Mouse (Mus musculus) gastrocnemius, adult 2 months (tissue): ENCODE measurements at regions not wholly inside any gene's neighbourhood (a gene's known extent, or its start where the extent isn't known, plus 50 kb on each side); places are given as distances from the start of the nearest gene placed in this dataset.

Source experiments
- DNase-seq: peaks from one replicate; pipeline ENCODE4 v3.0.0; 2022
- H3K27ac ChIP-seq: fragments of 200-600 bp; 2 replicates; pipeline ENCODE4 v1.8.1; 2022; ENCODE audit warnings: mild to moderate bottlenecking
- H3K4me3 ChIP-seq: fragments of 200-600 bp; 2 replicates; pipeline ENCODE4 v1.8.1; 2022; ENCODE audit warnings: mild to moderate bottlenecking, moderate library complexity
- CTCF ChIP-seq: fragments of 200-600 bp; IDR thresholded peaks from 2 replicates; pipeline ENCODE4 v1.8.1; 2022; ENCODE audit warnings: antibody characterized with exemption, mild to moderate bottlenecking, moderate library complexity
- intact Hi-C: fragments of 180-260 bp; cut with DNase I; formaldehyde crosslinking; loops from one replicate; pipeline ENCODE4 v1.15.1; 2025

DNA sequence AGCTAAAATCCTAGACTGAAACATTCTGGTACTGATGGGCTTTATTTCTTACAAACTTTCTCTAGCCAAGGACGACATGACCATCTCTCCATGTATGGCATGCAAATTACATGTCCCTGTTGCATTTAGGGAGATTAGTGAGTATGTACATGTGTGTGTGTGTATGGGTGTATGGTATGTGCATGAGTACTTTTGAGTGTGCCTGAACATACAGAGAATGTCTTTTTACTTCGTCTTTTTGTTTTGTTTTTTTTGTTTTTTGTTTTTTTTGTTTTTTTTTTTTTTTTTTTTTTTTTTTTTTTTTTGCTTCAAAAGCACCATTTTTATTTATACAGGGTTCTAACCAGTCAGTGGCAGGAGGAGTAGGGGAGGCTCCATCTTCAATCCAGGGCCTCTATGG, 451.1 kb downstream of the Ipmk start:
- Histone ChIP-seq H3K4me3 (no peak overlapping the region), H3K27ac (no peak overlapping the region)
- intact Hi-C loops = no loop called here
- no peak for DNase-seq
- TF ChIP-seq CTCF = no peak

DNA sequence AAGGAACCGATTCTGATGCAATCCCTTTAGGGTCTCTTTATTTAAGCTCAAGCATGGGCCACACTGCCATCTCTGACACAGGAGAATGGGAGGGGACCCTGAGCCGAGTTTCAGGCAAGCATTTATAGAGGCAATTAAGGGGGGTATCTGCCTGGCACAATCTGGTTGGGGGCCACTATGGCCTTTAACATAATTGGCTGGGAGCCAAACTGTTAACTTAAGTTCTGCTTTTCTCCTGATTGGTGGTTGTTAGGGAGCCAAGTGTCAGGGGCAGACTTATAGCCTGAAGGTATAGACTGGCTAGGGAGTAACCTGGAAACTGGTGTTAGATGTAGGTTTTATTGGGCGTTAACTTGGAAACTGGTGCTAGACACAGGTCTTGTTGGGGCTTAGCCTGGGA, 454.9 kb downstream of the Ipmk start:
- TF ChIP-seq CTCF = no peak
- H3K4me3 ChIP-seq = no peak overlapping the region
- intact Hi-C loops = no loop called here
- H3K27ac ChIP-seq = no peak overlapping the region
- DNase-seq = no peak

DNA sequence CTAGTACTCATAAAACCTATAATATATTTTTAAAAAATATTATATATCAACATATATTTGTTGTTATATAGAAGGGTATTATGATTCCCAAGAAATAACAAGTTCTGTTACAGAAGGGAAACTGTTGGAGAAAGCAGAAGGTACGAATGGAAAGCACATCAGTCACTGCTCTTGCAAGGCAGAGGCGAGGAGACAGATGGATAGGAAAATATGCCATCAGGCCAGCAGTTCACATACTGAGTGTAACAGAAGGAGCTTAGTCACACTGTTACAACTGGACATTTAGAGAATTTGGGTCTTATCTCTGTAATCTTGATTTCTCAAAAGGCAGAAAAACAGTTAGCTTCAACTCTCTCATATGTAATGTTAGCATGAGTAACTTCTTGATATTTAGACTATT, 485.1 kb downstream of the Ipmk start:
- intact Hi-C loops = no loop called here
- no peak for DNase-seq
- Histone ChIP-seq H3K27ac (no peak overlapping the region), H3K4me3 (no peak overlapping the region)
- TF ChIP-seq CTCF = no peak

DNA sequence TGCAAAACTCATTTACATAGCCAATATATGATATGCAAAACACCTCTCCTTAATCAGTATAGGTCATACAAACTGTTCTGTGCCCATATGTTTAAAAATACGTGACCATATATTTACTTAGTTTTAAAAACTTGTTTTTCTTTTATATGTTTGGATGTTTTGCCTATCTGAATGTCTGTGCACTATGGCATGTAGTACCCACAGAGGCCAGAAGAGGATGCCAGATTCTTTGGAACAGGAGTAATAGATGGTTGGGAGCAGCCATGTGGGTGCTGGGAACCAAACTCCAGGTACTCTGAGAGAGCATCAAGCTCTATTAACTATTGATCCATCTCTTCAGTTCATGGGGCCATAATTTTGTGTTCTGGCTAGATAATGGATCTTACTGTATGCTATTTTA, 487.5 kb downstream of the Ipmk start:
- H3K27ac ChIP-seq = no peak overlapping the region
- no peak for DNase-seq
- TF ChIP-seq CTCF = no peak
- no peak overlapping the region for H3K4me3 ChIP-seq
- intact Hi-C loops = no loop called here

DNA sequence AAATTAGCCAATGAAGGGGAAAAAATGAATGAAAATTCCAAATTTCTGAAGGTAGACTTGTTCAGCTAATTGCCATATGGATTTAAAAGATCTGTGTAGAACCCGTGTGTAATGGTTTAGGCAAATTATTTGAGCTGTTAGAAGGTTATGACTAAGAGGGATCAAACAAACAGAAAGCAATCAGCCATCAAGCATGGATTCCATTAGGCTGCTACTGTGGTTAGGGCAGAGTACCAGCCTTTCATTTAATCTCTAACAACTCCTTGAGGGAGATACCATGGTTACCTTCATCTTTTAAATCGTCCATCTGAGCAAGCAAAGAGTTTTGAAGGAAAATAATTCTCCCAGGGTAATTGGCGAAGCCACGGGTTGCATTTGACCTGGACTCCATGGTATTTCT, 509.5 kb downstream of the Ipmk start:
- no peak for TF ChIP-seq CTCF
- Histone ChIP-seq H3K4me3 (no peak overlapping the region), H3K27ac (no peak overlapping the region)
- DNase-seq = no peak
- intact Hi-C loops = no loop called here

DNA sequence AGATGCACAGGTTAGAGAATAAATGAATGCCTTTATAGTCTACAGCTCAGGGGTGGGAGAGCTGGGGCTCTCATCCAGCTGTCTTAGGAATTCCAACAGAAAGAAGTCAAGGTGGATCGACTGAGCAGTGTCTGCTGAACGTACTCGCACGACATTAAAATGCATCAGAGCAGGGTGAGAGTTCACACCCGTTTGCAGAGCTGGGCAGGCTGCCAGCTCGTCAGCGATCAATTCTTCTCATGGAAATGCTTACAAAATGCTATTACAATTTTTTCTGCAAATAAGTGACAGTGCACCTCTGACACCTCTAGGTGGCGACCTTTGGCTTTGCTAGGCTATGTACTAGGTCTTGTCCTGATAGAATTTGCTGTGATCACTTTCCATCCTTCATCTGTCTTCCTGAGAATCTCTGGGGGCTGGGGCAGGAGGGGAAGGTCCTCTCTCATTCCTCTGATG, 510.0 kb downstream of the Ipmk start:
- TF ChIP-seq CTCF = peak; percentile 16; the same call in 1 of the 2 replicates
- DNase-seq = no peak
- intact Hi-C loops = no loop called here

DNA sequence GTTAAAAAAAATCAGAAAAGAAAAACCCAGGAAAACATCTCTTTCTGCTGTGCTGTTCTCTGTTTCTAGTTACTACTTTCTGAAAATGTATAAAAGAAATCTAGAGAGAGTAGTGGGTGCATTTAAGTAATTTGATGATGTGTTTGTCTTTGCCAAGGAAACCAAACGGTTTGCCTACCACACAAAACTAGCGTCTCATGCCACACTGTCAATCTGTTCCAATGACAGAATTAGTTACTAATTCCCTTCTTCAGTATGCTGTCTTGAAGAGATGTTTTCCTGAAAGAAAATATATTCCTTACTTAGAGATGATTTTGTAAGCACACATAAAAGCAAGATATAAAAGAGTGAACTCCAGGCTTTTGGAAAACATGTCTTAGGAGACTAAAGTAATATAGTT, 546.2 kb downstream of the Ipmk start:
- DNase-seq = no peak
- Histone ChIP-seq H3K27ac (no peak overlapping the region), H3K4me3 (no peak overlapping the region)
- intact Hi-C loops = no loop called here
- TF ChIP-seq CTCF = no peak

More for the DNA sequence above, 510.0 kb downstream of the Ipmk start:
- Histone ChIP-seq H3K4me3 (no peak overlapping the region), H3K27ac (no peak overlapping the region)

DNA sequence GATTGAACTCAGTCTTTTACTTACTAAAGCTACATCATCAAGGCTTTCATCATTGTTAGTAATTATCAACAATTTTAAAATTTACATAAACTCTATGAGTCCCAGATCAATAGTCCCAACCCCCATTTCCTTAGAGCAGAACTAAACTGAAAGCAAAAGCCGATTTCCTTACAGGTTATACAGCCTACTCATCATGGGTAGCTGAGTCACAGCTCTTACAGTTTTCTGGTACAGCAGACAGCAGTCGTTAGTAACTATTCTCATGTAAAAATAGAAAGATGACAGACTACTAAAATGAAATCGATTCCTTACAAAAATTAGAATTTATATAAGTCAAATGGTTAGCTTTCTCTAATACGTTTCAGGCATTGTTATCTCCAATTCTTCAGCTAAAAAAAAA, 557.5 kb downstream of the Ipmk start:
- no peak overlapping the region for H3K27ac ChIP-seq
- intact Hi-C loops = no loop called here
- TF ChIP-seq CTCF = no peak
- H3K4me3 ChIP-seq = no peak overlapping the region
- no peak for DNase-seq
